Mouse (Mus musculus): ENCODE measurements around the gene Fbp2. TPM values are rescaled to one million over a fixed set of nuclear protein-coding genes. Genes with fewer than 3 reads are reported as not detected.
"Not testable (repeated sequence)": the region's sequence is repeated elsewhere in the genome, so short reads cannot be mapped to it uniquely, and the experiment has no call there.

The Fbp2 gene
- total RNA-seq, 2 experiments from 2014 or later: 2.8 to 5.0 TPM

DNA sequence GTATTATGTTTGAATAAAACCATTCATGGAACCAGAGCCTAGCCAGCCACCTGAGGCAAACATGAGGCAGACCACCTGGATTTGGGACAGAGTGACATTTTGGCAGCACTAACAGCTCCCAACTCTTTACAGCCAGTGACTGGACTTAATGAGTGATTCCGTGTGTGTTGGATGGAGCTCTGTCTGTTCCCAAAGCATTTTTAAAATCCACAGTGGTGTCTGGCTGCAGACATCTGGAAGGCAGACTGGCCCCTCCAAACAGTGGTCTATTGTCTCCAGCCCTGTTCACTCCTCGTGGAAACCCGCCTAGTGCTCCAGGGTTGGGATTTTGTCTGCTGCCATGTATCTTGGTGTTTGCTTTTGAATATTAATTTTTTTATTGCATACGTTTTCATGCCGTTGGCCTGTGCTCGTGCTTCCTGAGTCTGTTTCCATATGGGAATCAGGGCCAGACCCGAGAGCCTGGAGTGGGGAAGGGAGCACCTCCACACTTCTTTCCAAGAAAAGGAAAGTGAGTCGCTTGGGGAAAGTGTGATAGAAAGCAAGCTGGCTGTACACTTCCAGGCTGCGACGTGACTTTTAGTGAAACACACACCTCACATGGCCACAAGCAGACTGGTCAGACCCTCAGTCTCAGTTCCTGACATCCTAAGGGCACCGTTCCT is 7.6 kb upstream of the Fbp2 start:
- DNase-seq (ENCODE audit: low spot score in 2 of 2): no peak

DNA sequence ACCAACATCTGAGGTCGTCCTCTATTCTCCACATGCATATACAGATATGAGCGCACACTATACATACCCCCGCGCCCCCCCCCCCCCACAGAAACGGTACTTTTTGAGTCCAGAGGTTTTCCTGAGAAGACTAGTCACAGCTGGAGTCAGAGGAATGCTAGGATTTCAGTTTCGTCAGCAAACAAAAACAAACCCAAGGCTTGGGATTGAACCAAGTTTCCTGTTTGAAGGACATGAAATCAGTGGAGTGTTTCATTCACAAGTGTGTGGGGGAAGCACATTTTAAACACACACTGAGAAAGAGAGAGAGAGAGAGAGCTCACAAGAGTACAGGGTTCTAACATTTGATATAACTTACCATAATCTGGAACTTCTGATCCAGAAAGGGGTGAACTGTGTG is 5.5 kb upstream of the Fbp2 start:
- DNase-seq (ENCODE audit: low spot score in 2 of 2): no peak

DNA sequence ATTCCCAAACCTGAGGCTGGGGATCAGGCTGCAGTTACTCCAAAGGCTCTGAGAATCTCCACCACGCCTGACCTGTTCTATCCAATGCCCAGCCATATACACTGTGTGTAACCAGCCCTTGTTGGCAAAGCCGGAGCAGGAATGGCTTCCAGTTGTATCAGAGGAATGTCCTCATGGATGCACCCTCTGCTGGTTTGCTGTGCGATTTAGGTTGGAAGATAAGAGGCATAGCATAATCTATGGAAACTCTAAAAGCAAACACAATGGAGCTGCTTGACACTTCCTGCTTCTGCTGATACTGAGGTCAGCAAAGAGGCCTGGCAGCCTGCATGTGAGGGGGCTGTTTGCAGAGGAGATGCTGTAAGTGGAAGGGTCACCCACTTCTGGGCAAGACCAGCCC is 4.7 kb upstream of the Fbp2 start:
- DNase-seq (ENCODE audit: low spot score in 2 of 2): no peak

DNA sequence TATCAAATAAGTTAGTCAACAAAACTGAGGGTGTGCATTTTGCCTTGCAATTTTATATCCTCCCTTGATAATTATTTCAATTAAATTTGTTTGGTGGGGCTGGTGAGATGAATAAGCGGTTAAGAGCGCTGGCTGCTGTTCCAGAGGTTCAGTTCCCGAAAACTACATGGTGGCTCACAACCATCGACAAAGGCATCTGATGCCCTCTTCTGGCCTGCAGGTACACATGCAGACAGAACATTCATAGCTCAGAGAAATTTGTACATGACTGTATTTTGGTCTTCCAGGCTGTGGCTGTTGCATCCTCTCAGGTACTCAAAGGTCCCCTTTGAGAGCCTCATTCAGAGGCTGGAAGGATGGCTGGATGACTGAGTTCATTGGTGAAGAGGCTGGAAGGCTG is 1.8 kb upstream of the Fbp2 start:
- no peak for DNase-seq (ENCODE audit: low spot score in 2 of 2)

DNA sequence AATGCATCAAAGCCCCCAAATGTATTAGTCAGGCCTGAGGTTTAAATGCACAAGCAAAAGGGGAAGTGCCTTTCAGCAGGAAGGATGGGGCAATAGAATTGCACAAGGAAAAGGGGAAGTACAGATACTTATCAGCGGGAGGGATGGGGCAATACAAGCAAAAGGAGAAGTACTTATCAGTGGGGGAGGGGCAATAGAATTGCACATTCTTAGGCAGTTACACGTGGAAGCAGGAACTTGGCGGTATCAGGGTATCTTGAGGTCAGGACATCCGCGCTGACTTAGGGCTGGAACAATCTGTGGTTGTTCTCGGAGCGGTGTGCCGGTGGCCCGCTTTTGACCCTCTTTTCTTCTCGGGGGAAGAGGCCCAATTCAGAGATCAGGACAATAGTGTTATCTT is 1.0 kb upstream of the Fbp2 start:
- DNase-seq (ENCODE audit: low spot score in 2 of 2): not testable (repeated sequence)

DNA sequence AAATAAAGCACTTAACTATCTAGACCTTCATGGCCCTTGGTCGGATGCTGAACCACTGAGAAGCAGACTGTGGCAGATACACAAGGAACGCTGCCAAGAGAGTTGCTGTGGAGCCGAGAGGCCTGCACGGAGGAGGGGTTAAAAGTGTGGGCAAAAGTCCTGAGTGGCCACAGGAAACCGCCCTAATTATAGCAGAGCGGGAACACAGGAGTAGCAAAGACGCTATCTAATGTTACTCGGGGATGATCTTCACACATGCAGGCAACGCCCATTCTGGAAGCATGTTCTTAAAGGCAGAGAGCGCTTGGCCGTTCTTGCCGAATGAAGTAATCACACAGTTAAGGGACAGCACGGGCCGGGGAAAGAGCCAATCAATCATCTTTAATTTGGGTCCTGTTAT is 1.4 kb downstream of the Fbp2 start:
- no peak for DNase-seq (ENCODE audit: low spot score in 2 of 2)

DNA sequence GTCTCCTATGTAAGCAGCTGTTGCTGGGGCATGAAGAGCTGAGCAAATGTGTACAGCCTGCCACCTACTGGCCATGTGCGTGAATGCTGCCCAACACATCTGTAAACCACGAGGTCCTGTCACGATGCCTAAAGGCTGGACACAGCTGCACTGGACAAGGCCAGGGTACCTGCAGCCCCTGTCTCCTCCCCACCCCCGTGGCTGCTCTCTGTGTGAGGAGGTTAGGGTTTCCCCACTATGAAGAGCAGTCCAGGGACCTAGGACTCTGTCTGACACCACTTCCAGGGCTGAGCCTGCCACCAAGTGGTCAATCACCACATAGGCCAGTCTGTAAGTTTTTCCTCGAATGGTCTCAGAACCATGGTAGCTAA is 1.9 kb downstream of the Fbp2 start:
- DNase-seq (ENCODE audit: low spot score in 2 of 2): peak; percentile 66 to 67

DNA sequence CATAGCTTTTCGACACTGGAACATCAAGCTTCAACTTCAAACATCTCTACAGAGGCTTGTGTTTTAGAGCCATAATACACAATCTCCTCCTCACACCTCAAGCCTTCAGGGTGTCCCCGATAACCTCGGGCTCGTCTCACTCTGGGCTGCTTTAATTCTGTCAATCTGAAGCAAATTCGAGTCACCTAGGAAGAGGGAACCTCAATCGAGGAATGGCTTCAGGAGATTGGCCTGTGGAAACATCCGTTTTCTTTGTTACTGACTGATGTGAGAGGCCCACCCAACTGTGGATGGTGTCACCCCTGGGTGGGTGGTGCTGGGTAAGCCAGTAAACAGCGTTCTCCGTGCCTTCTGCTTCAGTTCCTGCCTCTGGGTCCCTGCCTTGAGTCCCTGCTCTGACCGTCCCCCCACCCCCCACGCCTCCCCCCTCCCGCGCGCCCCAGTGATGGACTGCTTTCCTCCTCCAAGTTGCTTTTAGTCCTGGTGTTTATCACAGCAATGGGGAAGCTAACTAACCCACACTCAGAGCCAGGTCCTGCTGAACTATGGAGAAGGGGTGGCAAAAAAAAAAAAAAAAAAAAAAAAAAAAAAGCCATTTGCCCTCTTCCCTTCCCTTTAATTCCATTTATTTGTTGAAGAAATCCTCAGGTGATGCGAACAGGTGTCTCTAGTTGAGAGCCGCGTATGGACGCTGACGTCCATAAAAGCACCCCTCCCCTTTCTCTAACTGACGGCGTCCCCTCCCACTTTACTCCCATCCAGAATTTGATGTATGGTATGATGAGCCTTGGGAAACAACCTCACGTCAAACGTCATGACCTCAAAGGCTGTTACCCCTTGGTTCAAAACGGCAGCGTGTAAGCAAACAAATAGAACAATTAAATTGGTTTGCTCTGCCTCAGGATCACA is 2.6 kb downstream of the Fbp2 start:
- no peak for DNase-seq (ENCODE audit: low spot score in 2 of 2)

DNA sequence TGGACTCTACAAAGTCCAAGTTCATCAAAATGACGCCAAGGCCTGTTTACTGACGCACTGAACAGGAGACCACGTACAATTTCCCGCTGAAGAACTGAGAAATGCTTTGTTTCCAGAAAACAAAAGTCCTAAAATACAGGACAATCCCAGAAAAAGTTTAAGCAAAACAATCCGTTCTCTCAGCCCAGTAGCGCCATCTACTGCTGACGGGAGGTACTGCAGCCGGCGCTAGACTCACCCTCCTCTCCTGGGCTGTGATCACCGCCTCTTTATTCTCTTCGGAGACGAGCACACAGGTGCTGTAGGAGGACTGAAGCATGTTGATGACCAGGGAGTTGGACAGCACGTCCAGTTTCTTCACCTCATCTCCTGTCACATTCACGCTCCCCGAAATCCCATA is 3.6 kb downstream of the Fbp2 start:
- DNase-seq (ENCODE audit: low spot score in 2 of 2): peak; percentile 76 to 81

DNA sequence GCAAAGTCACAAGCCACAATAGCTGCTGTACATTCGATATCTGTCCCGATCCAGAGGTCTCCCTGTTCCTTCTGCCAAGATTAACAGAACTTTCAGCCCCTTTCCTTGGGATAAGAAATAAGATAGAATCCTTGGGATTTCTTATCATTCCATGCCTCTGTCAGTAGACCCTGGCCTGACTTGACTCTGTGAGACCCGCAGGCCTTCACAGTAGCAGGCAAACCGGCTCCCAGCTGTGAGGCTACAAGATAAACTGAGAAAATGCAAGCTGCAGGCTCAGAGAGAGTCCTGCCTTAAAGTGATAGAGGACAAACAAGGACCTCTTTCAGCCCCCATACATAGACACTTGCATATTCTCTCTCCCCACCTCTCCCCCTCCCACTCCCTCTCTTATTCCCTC is 24.9 kb downstream of the Fbp2 start:
- no peak for DNase-seq (ENCODE audit: low spot score in 2 of 2)

DNA sequence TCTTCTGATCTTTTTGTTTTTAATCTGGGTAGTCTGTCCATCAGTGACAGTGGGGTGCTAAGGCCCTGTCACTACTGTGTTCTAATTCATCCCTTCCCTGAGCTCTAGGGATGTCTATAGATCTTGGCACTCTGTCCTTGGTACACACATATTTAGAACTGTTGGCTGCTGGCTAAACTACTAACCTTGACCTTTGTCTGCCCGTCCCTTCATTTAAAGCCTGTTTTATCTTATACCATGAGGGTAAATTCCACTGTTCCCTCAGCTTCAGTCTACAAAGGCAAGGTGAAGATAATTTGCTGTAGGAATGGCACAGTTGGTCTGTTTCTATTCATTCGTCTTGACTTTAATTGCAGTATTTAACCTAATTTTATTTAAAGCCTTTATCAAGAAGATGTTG is 26.0 kb downstream of the Fbp2 start:
- DNase-seq (ENCODE audit: low spot score in 2 of 2): no peak

DNA sequence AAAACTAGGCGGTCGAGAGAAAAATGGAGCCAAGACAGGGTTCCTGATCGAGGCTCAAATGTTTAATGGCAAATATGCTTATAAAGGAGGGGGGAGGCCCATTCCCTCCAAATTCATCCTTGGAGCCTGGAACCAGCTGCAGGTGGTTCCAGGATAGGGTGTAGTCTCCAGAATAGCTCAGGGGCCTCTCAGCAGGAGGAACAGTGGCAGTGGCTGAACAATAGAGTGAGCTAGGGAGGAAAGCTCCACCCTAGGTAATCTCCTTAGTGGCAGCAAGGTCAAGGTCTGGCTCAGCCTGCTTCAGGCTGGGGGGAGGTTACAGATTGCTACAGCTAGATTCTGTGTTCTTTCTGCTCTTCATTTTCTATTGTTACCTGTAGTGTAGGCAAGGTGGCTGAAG is 42.5 kb downstream of the Fbp2 start:
- not testable (repeated sequence) for DNase-seq (ENCODE audit: low spot score in 2 of 2)

DNA sequence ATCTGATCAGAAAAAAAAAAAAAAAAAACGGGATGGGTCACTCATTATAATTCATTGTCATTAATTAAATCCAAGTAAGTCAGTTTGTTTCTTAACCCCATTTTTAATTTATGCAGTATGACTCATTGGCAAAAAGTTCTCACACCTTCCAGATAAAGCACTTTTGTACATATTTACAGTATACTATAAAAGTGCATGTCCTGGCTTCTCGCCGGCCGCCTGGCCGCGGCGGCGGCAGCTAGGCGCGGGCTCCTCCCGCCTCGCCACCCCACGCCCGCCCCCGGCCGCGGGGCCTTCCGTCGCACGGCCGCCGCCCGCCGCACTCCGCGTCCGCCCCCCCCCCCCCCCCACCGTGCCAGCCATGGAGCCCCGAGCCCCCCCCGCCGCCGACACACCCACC is 45.5 kb downstream of the Fbp2 start:
- DNase-seq (ENCODE audit: low spot score in 2 of 2): no peak

DNA sequence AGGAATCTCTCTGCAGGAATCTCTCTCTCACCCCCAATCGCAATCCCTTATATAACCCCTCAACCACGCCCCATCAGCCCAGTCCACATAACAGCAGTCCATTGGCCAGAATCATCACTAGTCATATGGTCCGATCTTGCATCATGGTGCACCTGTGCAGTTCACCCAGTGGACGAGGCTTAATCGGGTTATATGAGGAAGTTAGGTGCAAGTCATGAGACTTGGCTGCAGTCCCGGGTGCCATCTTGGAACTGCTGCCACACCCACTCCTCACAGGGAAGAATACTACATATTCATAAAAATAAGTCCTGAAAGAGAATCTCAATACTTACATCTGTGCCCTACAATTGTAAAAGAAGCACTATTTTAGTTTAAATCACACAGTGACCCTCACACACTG is 50.2 kb downstream of the Fbp2 start:
- not testable (repeated sequence) for DNase-seq (ENCODE audit: low spot score in 2 of 2)

Other genes with a start within 250 kb of the Fbp2 start
- 1 to 10 TPM in 1 of 2 experiments, under 1 TPM in 1; 0.93 to 1.2 TPM for gene 6720489N17Rik, start 234.2 kb downstream of the Fbp2 start, total RNA-seq (2021)
- gene Platr25, start 97.7 kb downstream of the Fbp2 start, total RNA-seq (2021): 1 to 10 TPM; 2.7 to 3.4 TPM
- gene Gm5141, start 72.6 kb downstream of the Fbp2 start, total RNA-seq (2021): 1 to 10 TPM in 1 of 2 experiments, under 1 TPM in 1; 0.86 to 1.1 TPM
- gene Fbp1, start 29.9 kb upstream of the Fbp2 start, total RNA-seq (2021): 1 to 10 TPM; 6.7 to 7.2 TPM
- 100 to 1,000 TPM in 1 of 2 experiments, 10 to 100 TPM in 1; 93.2 to 108 TPM for gene 2010111I01Rik, start 106.5 kb upstream of the Fbp2 start, total RNA-seq (2021)